Mouse (Mus musculus) CH12.LX (cell line): Measurements from ENCODE around the gene Pipox. TPM values are rescaled to one million over a fixed set of nuclear protein-coding genes. Genes with fewer than 3 reads are reported as not detected.

ENCODE experiments used
- DNase-seq: peaks from one replicate; pipeline ENCODE4 v3.0.0-alpha.2; 2013; ENCODE audit errors: extremely low read depth
- H3K27ac ChIP-seq: 2 replicates; pipeline ENCODE4 v1.5.1; 2012; ENCODE audit warnings: low read depth, mild to moderate bottlenecking, control low read depth, moderate library complexity; ENCODE audit not compliant: insufficient read depth
- H3K27me3 ChIP-seq: replicated peaks from 2 replicates; pipeline ENCODE3; 2012; ENCODE audit warnings: inconsistent platforms
- H3K36me3 ChIP-seq, 2 experiments: replicated peaks in 1 of 2; 2 replicates each; pipeline versions ENCODE3 to v1.6.1; 2012; ENCODE audit warnings: inconsistent platforms in 1 of 2, low read length in 1 of 2, mild to moderate bottlenecking in 1 of 2, mixed read lengths in 1 of 2, moderate library complexity in 1 of 2; ENCODE audit not compliant: control insufficient read depth in 1 of 2, insufficient read depth in 1 of 2
- H3K4me1 ChIP-seq, 2 experiments: 2 replicates each; pipeline ENCODE4 v1.6.1; 2012; ENCODE audit warnings: inconsistent platforms in 1 of 2, moderate library complexity in 1 of 2; ENCODE audit not compliant: insufficient read depth in 2 of 2, control insufficient read depth in 1 of 2
- H3K4me2 ChIP-seq: 2 replicates; pipeline ENCODE4 v1.6.1; 2012; ENCODE audit warnings: low read depth, mild to moderate bottlenecking, control low read depth; ENCODE audit not compliant: poor library complexity, insufficient read depth, severe bottlenecking
- H3K4me3 ChIP-seq, 3 experiments: fragments of 150-350 bp in 1 of 3; sonication (generic) in 1 of 3; replicated peaks in 1 of 3; 2 replicates each; pipeline versions ENCODE3 to v1.5.1; 2011 to 2012; ENCODE audit warnings: low read depth in 2 of 3, low read length in 2 of 3, mild to moderate bottlenecking in 2 of 3, moderate library complexity in 2 of 3, control low read depth in 1 of 3, improper control_type of control experiment in 1 of 3, inconsistent platforms in 1 of 3, mixed read lengths in 1 of 3; ENCODE audit not compliant: poor library complexity in 1 of 3
- H3K79me2 ChIP-seq: replicated peaks from 2 replicates; pipeline ENCODE4 v1.6.1; 2012; ENCODE audit warnings: mild to moderate bottlenecking, moderate library complexity; ENCODE audit not compliant: control insufficient read depth, poor library complexity, insufficient read depth, severe bottlenecking; ENCODE audit errors: extremely low read depth
- H3K9ac ChIP-seq: 2 replicates; pipeline ENCODE4 v1.6.1; 2012; ENCODE audit warnings: low read depth, mild to moderate bottlenecking, control low read depth, moderate library complexity; ENCODE audit not compliant: insufficient read depth
- H3K9me3 ChIP-seq: replicated peaks from 2 replicates; pipeline ENCODE3; 2012; ENCODE audit warnings: low read length, inconsistent platforms, mixed read lengths
- BHLHE40 ChIP-seq: IDR thresholded peaks from 2 replicates; pipeline ENCODE4 v1.6.1; 2011; ENCODE audit warnings: mild to moderate bottlenecking, low read depth, low read length, improper control_type of control experiment
- CHD1 ChIP-seq: IDR thresholded peaks from 2 replicates; pipeline ENCODE4 v1.6.1; 2012; ENCODE audit warnings: low read depth, low read length, improper control_type of control experiment, inconsistent platforms
- CTCF ChIP-seq, 2 experiments: IDR thresholded peaks in 1 of 2; conservative IDR thresholded peaks in 1 of 2; 2 replicates each; pipeline ENCODE4 v1.5.1; 2011 to 2012; ENCODE audit warnings: low read depth in 2 of 2, low read length in 2 of 2, improper control_type of control experiment in 1 of 2, inconsistent platforms in 1 of 2, mild to moderate bottlenecking in 1 of 2, moderate library complexity in 1 of 2
- E2F4 ChIP-seq: IDR thresholded peaks from 2 replicates; pipeline ENCODE4 v1.6.1; 2011; ENCODE audit warnings: low read depth, low read length, improper control_type of control experiment; ENCODE audit not compliant: insufficient replicate concordance
- EP300 ChIP-seq: IDR thresholded peaks from 2 replicates; pipeline ENCODE4 v1.6.1; 2011; ENCODE audit warnings: low read length, improper control_type of control experiment
- JUN ChIP-seq: IDR thresholded peaks from 2 replicates; pipeline ENCODE4 v1.6.1; 2011; ENCODE audit warnings: low read depth, mild to moderate bottlenecking, low read length, improper control_type of control experiment, moderate library complexity; ENCODE audit not compliant: insufficient read depth
- MAFK ChIP-seq: IDR thresholded peaks from 2 replicates; pipeline ENCODE4 v1.6.1; 2011; ENCODE audit warnings: low read length, improper control_type of control experiment; ENCODE audit not compliant: insufficient replicate concordance
- MAX ChIP-seq: IDR thresholded peaks from 2 replicates; pipeline ENCODE4 v1.6.1; 2011; ENCODE audit warnings: low read length, improper control_type of control experiment
- MEF2A ChIP-seq: IDR thresholded peaks from 2 replicates; pipeline ENCODE4 v1.6.1; 2014; ENCODE audit warnings: low read depth, mild to moderate bottlenecking, inconsistent platforms, low read length, improper control_type of control experiment, borderline replicate concordance
- MXI1 ChIP-seq: IDR thresholded peaks from 2 replicates; pipeline ENCODE4 v1.6.1; 2011; ENCODE audit warnings: mild to moderate bottlenecking, low read depth, low read length, improper control_type of control experiment
- NELFE ChIP-seq: IDR thresholded peaks from 2 replicates; pipeline ENCODE4 v1.6.1; 2011; ENCODE audit warnings: low read depth, low read length, improper control_type of control experiment
- PAX5 ChIP-seq: IDR thresholded peaks from 2 replicates; pipeline ENCODE4 v1.6.1; 2012; ENCODE audit warnings: low read length, inconsistent platforms, mixed read lengths
- POLR2A ChIP-seq: IDR thresholded peaks from 2 replicates; pipeline ENCODE4 v1.6.1; 2011; ENCODE audit warnings: low read depth, mild to moderate bottlenecking, improper control_type of control experiment, low read length
- POLR2AphosphoS2 ChIP-seq: IDR thresholded peaks from 2 replicates; pipeline ENCODE4 v1.6.1; 2011; ENCODE audit warnings: low read depth, low read length, improper control_type of control experiment
- RAD21 ChIP-seq: IDR thresholded peaks from 2 replicates; pipeline ENCODE4 v1.6.1; 2011; ENCODE audit warnings: low read depth, mild to moderate bottlenecking, low read length, improper control_type of control experiment, moderate library complexity
- SIN3A ChIP-seq: IDR thresholded peaks from 2 replicates; pipeline ENCODE4 v1.6.1; 2012; ENCODE audit warnings: low read length, improper control_type of control experiment, inconsistent platforms
- TCF12 ChIP-seq: IDR thresholded peaks from 2 replicates; pipeline ENCODE4 v1.6.1; 2014; ENCODE audit warnings: low read depth, mild to moderate bottlenecking, inconsistent platforms, low read length, improper control_type of control experiment
- UBTF ChIP-seq: IDR thresholded peaks from 2 replicates; pipeline ENCODE4 v1.6.1; 2012; ENCODE audit warnings: low read depth, mild to moderate bottlenecking, inconsistent platforms, low read length, improper control_type of control experiment, moderate library complexity
- USF1 ChIP-seq: IDR thresholded peaks from 2 replicates; pipeline ENCODE4 v1.6.1; 2014; ENCODE audit warnings: low read depth, mild to moderate bottlenecking, inconsistent platforms, low read length, improper control_type of control experiment
- ZKSCAN1 ChIP-seq: IDR thresholded peaks from 2 replicates; pipeline ENCODE4 v1.6.1; 2012; ENCODE audit warnings: low read depth, inconsistent platforms, low read length, improper control_type of control experiment, borderline replicate concordance
- dilution Hi-C: fragments of 300-500 bp; cut with MboI; formaldehyde crosslinking; loops from 2 replicates; pipeline ENCODE4 v1.14.3; 2020; ENCODE audit warnings: low sequenced_read_pairs; ENCODE audit not compliant: extremely low pct_unique_long_range_greater_than_20kb, extremely low pct_ligation_motif_present
- in situ Hi-C: fragments of 300-500 bp; cut with MboI; formaldehyde crosslinking; loops from 3 replicates; pipeline ENCODE4 v1.14.3; 2019; ENCODE audit warnings: low sequenced_read_pairs, low pct_ligation_motif_present, low pct_unique_long_range_greater_than_20kb, mixed read lengths
- polyA plus RNA-seq: library from polyadenylated mRNA; unstranded; fragments of >175 nt; gene quantifications from 2 replicates; pipeline ENCODE4 v1.2.1, GENCODE M21; 2012; ENCODE audit warnings: low read depth; ENCODE audit not compliant: insufficient read length
- total RNA-seq, 2 experiments: library from RNA; depleted of rRNA; stranded (reverse); fragments of 300-350 nt in 1 of 2; fragments of >200 nt in 1 of 2; gene quantifications; 2 replicates each; pipeline ENCODE4 v1.2.3; 2012 to 2014

The Pipox gene
- total and polyA plus RNA-seq, 3 experiments, result 0.13 to 0.36 (median 0.21) TPM

- no peak overlapping the region for H3K27ac ChIP-seq
- dilution Hi-C loops, result no loop called here
- TF ChIP-seq POLR2A, result no peak
- no peak for TF ChIP-seq CTCF (conservative IDR thresholded peaks at IDR 0.05 in 1 of 2, IDR thresholded peaks at IDR 0.05 in 1 of 2; ENCODE audit: low read depth in 2 of 2, low read length in 2 of 2)
- TF ChIP-seq POLR2AphosphoS2, result no peak
- no peak for TF ChIP-seq MXI1
- TF ChIP-seq, all 38 proteins: peak for 0
- no peak for DNase-seq
- Histone ChIP-seq H3K9me3 (no peaks in the 10 kb centered on the region), H3K4me1 (peaks cover 0 to 21% of the 10 kb centered on the region in 2 experiments; a peak in 2 of 4 replicates), H3K4me3 (no peak overlapping the region), H3K79me2 (no peaks in the 10 kb centered on the region), H3K27me3 (no peaks in the 10 kb centered on the region), H3K36me3 (peaks cover 43 to 93% of the 10 kb centered on the region in 2 experiments), H3K9ac (no peak overlapping the region), H3K4me2 (no peak overlapping the region)
- in situ Hi-C loops, result no loop called here
These were observed 41.7 kb downstream of the Pipox start for GRCm38 (mm10) chr11:77852195-77852594.

GRCm38 (mm10) chr11:77851483-77852010 is 42.3 kb downstream of the Pipox start:
- dilution Hi-C loops (no loop called here), in situ Hi-C loops (no loop called here)
- Histone ChIP-seq H3K79me2 (no peaks in the 10 kb centered on the region), H3K4me3 (no peak overlapping the region), H3K9me3 (no peaks in the 10 kb centered on the region), H3K27ac (no peak overlapping the region), H3K9ac (no peak overlapping the region), H3K27me3 (no peaks in the 10 kb centered on the region), H3K4me2 (no peak overlapping the region), H3K4me1 (peaks cover 0 to 21% of the 10 kb centered on the region in 2 experiments; a peak in 2 of 4 replicates)
- no peak for DNase-seq
- no peak for TF ChIP-seq BHLHE40
- TF ChIP-seq JUN, result no peak
- TF ChIP-seq USF1, result no peak
- no peak for TF ChIP-seq UBTF
- TF ChIP-seq RAD21, result no peak
- TF ChIP-seq MEF2A, result no peak
- TF ChIP-seq TCF12, result no peak
- no peak for TF ChIP-seq POLR2A
- no peak for TF ChIP-seq ZKSCAN1
- no peak for TF ChIP-seq CHD1
- no peak for TF ChIP-seq MAX
- no peak for TF ChIP-seq NELFE
- no peak for TF ChIP-seq PAX5
- no peak for TF ChIP-seq E2F4
- no peak for TF ChIP-seq SIN3A
- no peak for TF ChIP-seq CTCF (conservative IDR thresholded peaks at IDR 0.05 in 1 of 2, IDR thresholded peaks at IDR 0.05 in 1 of 2; ENCODE audit: low read depth in 2 of 2, low read length in 2 of 2)
- TF ChIP-seq EP300, result no peak
- no peak for TF ChIP-seq MAFK
- TF ChIP-seq, all 38 proteins: peak for 0
- peaks cover 49 to 93% of the 10 kb centered on the region in 2 experiments for H3K36me3 ChIP-seq
